Mouse (Mus musculus) myocyte (in vitro differentiated cells): ENCODE data around the gene Coro2b.

Experiments used
- CEBPB ChIP-seq: IDR thresholded peaks from 2 replicates; pipeline ENCODE4 v1.6.1; 2011; ENCODE audit warnings: mild to moderate bottlenecking, moderate library complexity; ENCODE audit not compliant: poor library complexity, insufficient read depth, severe bottlenecking
- E2F4 ChIP-seq: IDR thresholded peaks from one replicate; pipeline ENCODE4 v1.6.1; 2011; ENCODE audit warnings: mild to moderate bottlenecking, control low read depth, moderate library complexity; ENCODE audit not compliant: insufficient read depth
- MAX ChIP-seq: IDR thresholded peaks from one replicate; pipeline ENCODE4 v1.6.1; 2011; ENCODE audit warnings: low read depth, mild to moderate bottlenecking, control low read depth
- MYOD1 ChIP-seq, 3 experiments: IDR thresholded peaks; one replicate each; pipeline ENCODE4 v1.6.1; 2011; ENCODE audit warnings: control low read depth in 2 of 3, low read depth in 2 of 3, mild to moderate bottlenecking in 2 of 3, moderate library complexity in 1 of 3; ENCODE audit not compliant: insufficient read length in 2 of 3, control insufficient read depth in 1 of 3
- MYOG ChIP-seq, 3 experiments: IDR thresholded peaks; one replicate each; pipeline ENCODE4 v1.6.1; 2011; ENCODE audit warnings: control low read depth in 2 of 3, low read depth in 2 of 3, mild to moderate bottlenecking in 2 of 3; ENCODE audit not compliant: insufficient read length in 2 of 3, control insufficient read depth in 1 of 3, insufficient read depth in 1 of 3
- POLR2A ChIP-seq: IDR thresholded peaks from one replicate; pipeline ENCODE4 v1.6.1; 2011; ENCODE audit warnings: low read depth, mild to moderate bottlenecking, control low read depth, moderate library complexity; ENCODE audit not compliant: insufficient read length
- POLR2AphosphoS2 ChIP-seq: IDR thresholded peaks from one replicate; pipeline ENCODE4 v1.6.1; 2011; ENCODE audit warnings: low read depth, control low read depth; ENCODE audit not compliant: insufficient read length
- REST ChIP-seq: IDR thresholded peaks from one replicate; pipeline ENCODE4 v1.6.1; 2011; ENCODE audit warnings: mild to moderate bottlenecking, control low read depth, moderate library complexity; ENCODE audit not compliant: insufficient read depth, insufficient read length
- SRF ChIP-seq: IDR thresholded peaks from one replicate; pipeline ENCODE4 v1.6.1; 2011; ENCODE audit warnings: low read depth; ENCODE audit not compliant: control insufficient read depth, insufficient read length
- TCF12 ChIP-seq: IDR thresholded peaks from one replicate; pipeline ENCODE4 v1.6.1; 2011; ENCODE audit warnings: mild to moderate bottlenecking, control low read depth; ENCODE audit not compliant: poor library complexity, insufficient read depth, severe bottlenecking
- USF1 ChIP-seq: IDR thresholded peaks from one replicate; pipeline ENCODE4 v1.6.1; 2011; ENCODE audit warnings: low read depth, mild to moderate bottlenecking, control low read depth, moderate library complexity

GRCm38 (mm10) chr9:62549809-62550208 is 13.0 kb upstream of the Coro2b start:
- TF ChIP-seq POLR2A (no peak), E2F4 (no peak), USF1 (no peak), POLR2AphosphoS2 (no peak), MYOG (IDR thresholded peaks at IDR 0.05; ENCODE audit: control insufficient read depth in 1 of 3, insufficient read depth in 1 of 3, insufficient read length in 2 of 3, low read depth in 2 of 3) (no peak), MAX (no peak), CEBPB (no peak), MYOD1 (IDR thresholded peaks at IDR 0.05; ENCODE audit: control insufficient read depth in 1 of 3, insufficient read length in 2 of 3, low read depth in 2 of 3) (no peak), TCF12 (no peak), REST (no peak), SRF (no peak)
